Mouse (Mus musculus): ENCODE measurements at regions not wholly inside any gene's neighbourhood (a gene's known extent, or its start where the extent isn't known, plus 50 kb on each side); places are given as distances from the start of the nearest gene placed in this dataset.

DNA sequence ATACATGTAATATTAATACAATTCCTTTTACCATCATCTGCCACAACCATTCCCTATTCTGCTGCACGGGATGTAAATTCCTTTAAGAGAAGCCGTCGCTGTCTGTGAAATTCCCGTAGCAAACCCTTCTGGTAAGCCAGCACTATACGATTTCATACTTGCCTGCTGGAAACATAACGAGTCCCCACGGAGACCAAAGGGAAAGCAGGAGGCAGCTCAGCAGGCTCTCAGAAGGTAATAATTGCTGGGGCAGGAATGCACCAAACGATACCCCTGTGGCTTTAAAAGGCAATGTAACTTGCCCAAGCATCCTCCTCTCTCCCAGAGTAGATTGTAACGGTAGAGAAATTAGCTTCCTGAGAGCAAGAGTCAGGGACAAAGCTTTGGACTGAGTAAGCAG, 114.0 kb upstream of the Hes1 start:
- DNase-seq (ENCODE audit: low spot score in 2 of 2) = no peak

GRCm38 (mm10) chr16:29950791-29951190, 113.4 kb upstream of the Hes1 start:
- no peak for DNase-seq (ENCODE audit: low spot score in 2 of 2)

GRCm38 (mm10) chr16:29954700-29955099, 109.5 kb upstream of the Hes1 start:
- DNase-seq (ENCODE audit: low spot score in 2 of 2) = no peak

DNA sequence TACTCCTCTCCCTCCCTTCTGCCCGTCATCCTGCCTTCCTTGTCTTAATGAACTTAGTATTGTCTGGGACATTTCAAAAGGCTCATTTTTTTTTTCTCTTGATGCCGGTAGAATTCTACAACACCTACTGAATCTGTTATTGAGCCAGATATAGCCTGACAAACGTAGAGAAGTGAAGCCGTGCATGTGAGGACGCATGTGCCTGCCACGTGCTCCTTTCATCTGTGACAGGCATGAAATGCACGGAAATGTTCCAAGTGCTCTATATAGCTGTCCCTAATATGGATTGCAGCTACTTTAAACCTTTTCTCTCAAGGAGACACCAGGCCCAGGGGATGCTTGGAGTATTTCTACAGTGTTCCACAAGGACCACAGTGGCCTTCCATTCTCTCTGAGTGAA, 107.3 kb upstream of the Hes1 start:
- no peak for DNase-seq (ENCODE audit: low spot score in 2 of 2)

GRCm38 (mm10) chr16:29959939-29960637, 104.1 kb upstream of the Hes1 start:
- no peak for DNase-seq (ENCODE audit: low spot score in 2 of 2)

GRCm38 (mm10) chr16:29963284-29963683, 100.9 kb upstream of the Hes1 start:
- DNase-seq (ENCODE audit: low spot score in 2 of 2) = no peak

- DNase-seq (ENCODE audit: low spot score in 2 of 2) = no peak
Observed at GRCm38 (mm10) chr16:29964563-29964962, 99.6 kb upstream of the Hes1 start.

DNA sequence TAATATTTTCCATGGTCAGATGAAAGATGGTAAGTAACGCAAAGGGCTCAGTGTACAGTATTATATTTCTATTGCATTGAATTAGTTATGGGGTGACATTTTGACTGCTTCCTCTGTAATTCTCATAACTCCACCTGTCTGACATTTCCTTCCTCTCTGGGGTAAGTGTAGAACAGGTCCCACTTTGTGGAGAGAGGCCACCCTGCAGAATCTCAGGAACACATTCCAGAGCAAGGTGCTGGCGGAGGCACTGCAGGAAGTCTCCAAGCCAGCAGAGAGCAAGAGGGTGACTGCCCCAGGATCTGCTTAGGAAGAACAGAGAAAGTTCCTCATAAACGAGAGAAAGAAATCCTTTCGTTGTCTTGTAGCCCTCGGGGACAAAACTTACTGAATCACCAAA, 95.4 kb upstream of the Hes1 start:
- DNase-seq (ENCODE audit: low spot score in 2 of 2) = no peak

DNA sequence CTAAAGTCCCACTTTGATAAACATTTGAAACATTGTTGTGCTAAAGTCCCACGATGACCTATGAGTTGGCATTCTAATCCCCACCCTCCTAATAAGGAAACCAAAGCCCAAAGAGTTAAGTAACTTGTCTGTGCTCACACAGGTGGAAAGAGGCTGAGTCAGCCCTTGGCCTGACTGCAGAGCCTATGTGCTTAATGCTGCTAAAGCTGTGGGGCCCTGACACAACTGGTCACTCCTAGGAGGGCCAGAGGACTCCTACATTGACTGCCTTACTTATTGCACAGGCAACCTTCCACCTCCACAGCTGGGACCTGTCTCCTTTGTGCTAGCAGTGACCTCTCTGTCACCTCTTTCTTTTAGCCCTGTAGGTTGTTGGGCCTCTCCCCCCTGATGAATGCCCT, 91.4 kb upstream of the Hes1 start:
- no peak for DNase-seq (ENCODE audit: low spot score in 2 of 2)

DNA sequence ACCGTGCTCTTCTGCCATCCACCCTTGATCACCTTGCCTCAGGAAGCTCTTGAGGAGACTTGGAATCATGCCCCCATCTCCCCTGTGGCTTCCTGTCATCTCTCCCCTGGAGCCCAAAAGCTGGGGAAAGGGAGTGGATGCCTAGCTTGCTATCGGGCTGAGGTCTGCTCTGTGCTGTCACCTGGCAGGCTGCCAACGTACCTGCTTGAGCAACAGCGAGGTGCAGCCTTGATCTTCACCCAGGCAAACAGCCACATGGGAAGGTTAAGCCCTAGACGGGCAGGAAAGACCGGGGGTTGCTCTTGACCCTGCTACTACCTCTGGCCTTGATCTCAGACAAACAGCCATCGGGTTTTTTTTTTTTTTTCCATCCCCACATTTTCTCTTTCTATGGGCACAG, 90.9 kb upstream of the Hes1 start:
- DNase-seq (ENCODE audit: low spot score in 2 of 2) = no peak

- no peak for DNase-seq (ENCODE audit: low spot score in 2 of 2)
Observed at GRCm38 (mm10) chr16:29975800-29976199, 88.4 kb upstream of the Hes1 start.

DNA sequence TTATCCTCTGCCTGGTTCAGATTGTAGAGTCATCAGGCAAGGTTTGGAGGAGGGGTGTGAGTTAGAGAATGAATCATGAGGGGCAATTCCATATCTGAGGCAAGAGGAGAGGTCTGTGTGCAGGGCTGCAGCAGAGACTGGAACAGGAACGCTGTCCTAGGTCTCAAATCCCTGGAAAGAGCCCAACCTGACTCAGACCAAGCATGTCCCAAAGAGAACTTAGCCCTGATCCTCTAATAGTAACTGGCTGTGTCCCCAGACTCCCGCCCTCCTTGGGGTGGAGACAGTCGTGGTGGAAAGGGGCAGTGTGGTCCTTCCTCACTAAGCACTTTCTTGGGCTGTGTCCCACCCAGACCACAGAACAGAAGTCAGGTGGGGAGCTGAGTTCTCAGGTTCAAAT, 87.2 kb upstream of the Hes1 start:
- DNase-seq (ENCODE audit: low spot score in 2 of 2) = no peak

GRCm38 (mm10) chr16:29977711-29978110, 86.5 kb upstream of the Hes1 start:
- no peak for DNase-seq (ENCODE audit: low spot score in 2 of 2)

DNA sequence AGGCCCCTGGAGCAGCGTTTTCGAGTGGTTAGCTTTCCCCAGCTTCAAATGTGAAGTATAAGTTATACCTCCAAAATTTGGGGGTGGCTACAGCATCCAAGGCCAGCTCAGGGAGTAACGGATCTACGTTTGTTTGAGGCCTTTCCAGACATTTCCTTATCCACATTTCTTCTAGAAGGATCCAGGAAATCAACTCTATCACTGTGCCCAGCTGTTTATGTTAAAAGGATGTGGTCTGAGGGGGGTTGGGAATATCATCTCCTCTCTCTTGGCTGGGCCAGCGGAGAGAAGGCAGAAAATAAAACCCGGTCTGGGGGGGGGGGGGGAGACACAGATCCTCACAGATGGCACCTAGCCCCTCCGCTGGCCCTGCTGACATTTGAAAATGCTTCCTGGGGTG, 85.1 kb upstream of the Hes1 start:
- no peak for DNase-seq (ENCODE audit: low spot score in 2 of 2)

DNA sequence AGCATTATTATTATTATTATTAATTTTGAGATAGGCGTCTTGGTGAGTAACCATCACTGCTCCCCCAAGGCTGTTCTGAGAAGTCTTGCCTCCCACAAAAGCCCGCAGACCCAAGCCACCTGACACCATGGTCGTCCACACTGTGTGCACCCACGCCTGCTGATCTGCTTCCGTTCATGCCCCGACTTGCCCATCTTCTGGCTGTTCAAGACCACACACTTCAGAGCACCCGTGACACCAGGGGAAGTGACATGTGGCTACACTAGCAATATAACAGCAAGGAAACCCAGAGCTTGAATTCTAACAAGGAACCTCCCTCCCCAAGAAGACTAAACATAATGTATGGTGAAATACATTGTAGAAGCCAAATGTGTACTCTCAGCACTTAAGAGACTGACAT, 82.6 kb upstream of the Hes1 start:
- no peak for DNase-seq (ENCODE audit: low spot score in 2 of 2)

DNA sequence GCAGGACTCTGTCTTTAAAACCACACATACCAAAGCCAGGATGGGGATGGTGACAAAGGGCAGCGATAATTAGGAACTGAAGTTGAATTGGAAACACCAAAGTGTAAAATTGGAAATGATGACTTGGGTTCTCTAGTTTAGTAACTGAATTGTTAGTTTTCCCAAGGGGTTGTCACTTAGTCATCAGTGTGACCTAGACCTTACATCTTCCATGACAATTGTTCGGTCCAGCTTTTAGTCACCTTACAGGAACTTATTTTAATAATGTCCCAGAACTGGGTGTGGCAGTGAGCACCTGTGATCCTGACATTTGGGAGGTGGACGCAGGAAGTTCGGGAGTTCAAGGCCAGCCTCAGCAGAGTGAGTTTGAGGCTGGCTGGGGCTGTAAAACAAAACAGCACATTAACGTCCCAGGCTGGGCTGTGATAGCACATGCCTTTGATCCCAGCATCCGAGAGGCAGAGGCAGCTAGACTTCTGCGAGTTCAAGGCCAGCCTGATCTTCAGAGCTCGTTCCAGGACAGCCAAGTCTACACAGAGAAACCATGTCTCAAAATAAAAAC, 81.9 kb upstream of the Hes1 start:
- DNase-seq (ENCODE audit: low spot score in 2 of 2) = no peak

- DNase-seq (ENCODE audit: low spot score in 2 of 2) = no peak
Observed at GRCm38 (mm10) chr16:29983161-29983560, 81.0 kb upstream of the Hes1 start.

- no peak for DNase-seq (ENCODE audit: low spot score in 2 of 2)
Observed at GRCm38 (mm10) chr16:29985126-29985931, 78.9 kb upstream of the Hes1 start.

DNA sequence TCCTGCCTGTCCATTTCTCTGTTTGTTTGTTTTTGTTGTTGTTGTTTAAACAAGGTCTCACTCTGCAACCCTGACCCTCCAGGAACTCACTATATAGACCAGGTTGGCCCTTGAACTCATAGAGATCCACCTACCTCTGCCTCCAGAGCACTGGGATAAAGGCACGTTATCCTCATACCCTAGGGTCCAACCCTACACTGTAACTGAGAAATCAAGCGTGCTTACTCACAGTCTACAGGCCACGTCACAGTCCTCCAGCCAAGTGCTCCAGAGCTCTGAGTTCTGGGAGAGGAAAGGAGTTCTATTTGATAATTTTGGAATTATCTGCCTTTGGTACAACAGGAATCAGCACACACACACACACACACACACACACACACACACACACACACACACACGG, 76.6 kb upstream of the Hes1 start:
- DNase-seq (ENCODE audit: low spot score in 2 of 2) = no peak

- no peak for DNase-seq (ENCODE audit: low spot score in 2 of 2)
Observed at GRCm38 (mm10) chr16:29987999-29988398, 76.2 kb upstream of the Hes1 start.

- no peak for DNase-seq (ENCODE audit: low spot score in 2 of 2)
Observed at GRCm38 (mm10) chr16:29989308-29989707, 74.9 kb upstream of the Hes1 start.

GRCm38 (mm10) chr16:29990393-29990792, 73.8 kb upstream of the Hes1 start:
- DNase-seq (ENCODE audit: low spot score in 2 of 2) = no peak
